Mouse (Mus musculus): ENCODE results near the gene Plxna2.
A peak's percentile ranks its signal among the peaks of the same experiment; 100 is the strongest.

Plxna2 gene

GRCm38 (mm10) chr1:194617918-194618317, at the start of gene Plxna2:
Gene Plxna2, plus strand, starts transcription at chr1:194618218.
- DNase-seq (ENCODE audit: low spot score) = no peak

DNA sequence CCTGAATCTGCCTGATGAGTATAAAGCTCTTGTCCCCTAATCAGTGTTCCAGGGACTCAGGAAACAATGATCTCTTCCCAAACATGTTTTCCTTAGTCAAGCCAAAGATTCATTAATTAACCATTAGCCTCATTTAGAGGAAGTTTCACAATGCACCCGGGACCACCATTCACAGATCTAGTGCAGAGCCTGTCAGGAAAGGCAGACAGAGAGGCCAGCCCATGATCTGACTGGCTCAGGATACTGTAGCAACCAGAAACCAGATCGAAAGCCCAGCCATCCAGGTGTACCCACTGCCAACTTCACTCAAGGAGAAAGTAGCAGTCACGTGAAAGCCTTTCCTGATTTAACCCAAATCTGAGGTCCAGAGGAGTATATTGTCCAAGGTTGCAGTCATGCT, 44.1 kb upstream of the Plxna2 start:
- no peak for DNase-seq (ENCODE audit: low spot score)

- DNase-seq (ENCODE audit: low spot score) = no peak
These were observed 39.7 kb upstream of the Plxna2 start for GRCm38 (mm10) chr1:194578270-194578669.

- no peak for DNase-seq (ENCODE audit: low spot score)
These were observed 37.5 kb upstream of the Plxna2 start for GRCm38 (mm10) chr1:194580539-194580938.

DNA sequence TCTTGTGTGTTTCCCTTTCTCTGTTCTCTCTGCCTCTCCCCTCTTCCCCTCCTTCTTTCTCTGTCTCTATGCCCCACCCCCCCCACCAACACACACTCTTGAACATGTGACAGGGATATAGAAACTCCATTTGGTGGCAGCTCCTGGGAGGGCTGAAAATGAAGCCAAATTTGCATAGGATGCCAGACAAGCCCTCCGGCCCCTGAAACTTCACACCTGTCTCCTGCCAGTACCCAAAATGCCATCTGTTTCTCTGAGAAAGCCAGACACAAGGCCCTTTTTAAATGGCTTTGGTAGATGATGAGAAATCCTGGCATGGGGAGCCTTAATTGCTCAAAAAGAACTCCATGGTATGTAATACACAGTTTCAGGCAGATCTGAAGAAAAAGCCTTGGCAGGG, 31.3 kb upstream of the Plxna2 start:
- DNase-seq (ENCODE audit: low spot score) = no peak

DNA sequence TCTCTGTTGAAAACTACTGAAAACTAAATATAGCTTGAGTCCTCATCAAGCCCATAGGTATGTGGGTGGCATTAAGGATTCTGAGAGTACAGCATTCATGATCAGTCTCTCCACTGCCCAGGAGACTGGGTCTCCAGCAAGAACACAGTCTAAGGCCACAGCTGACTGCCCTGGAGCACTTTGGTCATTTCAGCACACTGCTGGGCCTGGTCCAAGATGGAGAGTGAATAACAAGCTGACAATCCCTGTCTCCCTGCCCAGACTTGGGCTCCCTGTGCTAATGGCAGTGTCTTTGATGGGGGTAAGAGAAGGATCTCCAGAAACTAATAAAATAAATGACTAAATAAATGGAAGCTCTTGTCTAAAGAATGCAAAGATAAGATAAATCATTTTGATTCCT, 30.5 kb upstream of the Plxna2 start:
- DNase-seq (ENCODE audit: low spot score) = no peak

GRCm38 (mm10) chr1:194587956-194588668, 29.9 kb upstream of the Plxna2 start:
- DNase-seq (ENCODE audit: low spot score) = no peak

GRCm38 (mm10) chr1:194588711-194589451, 29.1 kb upstream of the Plxna2 start:
- no peak for DNase-seq (ENCODE audit: low spot score)

DNA sequence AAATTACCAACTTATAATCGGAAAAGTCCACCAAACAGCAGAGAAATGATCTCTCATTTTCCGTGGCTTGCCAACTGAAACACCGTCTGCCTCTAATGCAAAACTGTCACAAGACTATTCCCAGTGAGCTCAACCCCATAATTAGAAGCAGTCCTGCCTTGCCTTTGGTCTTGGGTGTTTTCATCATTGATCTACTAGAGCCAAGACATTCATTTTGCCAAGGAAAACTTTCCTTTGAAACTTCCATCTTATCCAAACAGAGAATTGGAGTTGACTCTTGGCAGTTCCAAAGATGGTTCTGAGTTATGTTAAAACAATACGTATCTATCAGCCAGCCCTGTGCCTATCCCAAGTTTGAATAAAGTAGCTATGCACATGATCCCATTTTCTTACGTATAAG, 24.9 kb upstream of the Plxna2 start:
- DNase-seq (ENCODE audit: low spot score) = no peak

- DNase-seq (ENCODE audit: low spot score) = no peak
These were observed 10.4 kb upstream of the Plxna2 start for GRCm38 (mm10) chr1:194607406-194608261.

DNA sequence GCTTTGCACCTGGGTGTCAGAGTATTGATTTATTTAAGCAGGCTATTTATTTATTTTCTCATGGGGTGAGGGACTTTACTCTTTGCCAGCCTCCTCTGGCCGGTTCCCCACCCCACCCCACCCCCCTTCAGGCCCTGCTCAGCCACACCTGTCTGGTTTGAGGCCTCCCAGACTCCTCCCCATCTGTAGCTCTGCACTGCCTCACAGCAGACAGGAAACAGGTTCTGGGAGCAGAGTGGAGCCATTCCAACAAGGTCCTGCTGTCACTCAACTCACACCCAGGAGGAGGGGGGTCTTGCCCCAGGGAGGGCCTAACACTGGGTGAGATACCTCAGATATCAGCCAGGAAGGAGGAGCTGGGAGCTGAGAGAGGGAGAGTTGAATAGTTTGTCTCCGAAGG, 7.5 kb upstream of the Plxna2 start:
- no peak for DNase-seq (ENCODE audit: low spot score)

- no peak for DNase-seq (ENCODE audit: low spot score)
These were observed 5.4 kb upstream of the Plxna2 start for GRCm38 (mm10) chr1:194612628-194613027.

DNA sequence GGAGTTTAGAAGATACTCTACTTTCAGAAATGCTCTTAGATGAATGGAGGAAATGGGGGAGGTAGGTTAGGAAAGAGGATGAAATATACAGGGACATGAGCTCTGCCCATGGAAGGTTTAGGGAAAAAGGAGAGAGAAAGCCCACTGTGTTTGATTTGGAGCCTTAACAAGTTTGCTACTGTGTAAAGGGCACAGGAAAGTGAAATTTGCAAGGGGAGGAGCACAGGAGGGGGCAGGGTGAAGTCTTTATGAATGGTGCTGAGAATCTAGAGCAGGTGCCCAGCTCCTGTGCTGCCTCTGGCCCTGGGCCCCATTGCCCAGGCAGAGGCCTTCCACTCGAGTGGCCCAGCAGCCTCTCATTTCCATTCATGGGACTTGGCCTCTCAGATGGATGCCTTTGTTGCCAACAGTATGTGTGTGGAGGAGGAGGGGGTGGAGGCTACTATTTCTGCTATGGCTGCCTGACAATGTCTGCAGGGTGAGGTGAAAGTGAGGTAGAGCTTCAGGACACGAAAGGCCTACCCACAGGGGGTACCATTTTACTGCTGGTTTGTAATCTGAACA, 4.7 kb upstream of the Plxna2 start:
- no peak for DNase-seq (ENCODE audit: low spot score)

GRCm38 (mm10) chr1:194613923-194614830, 3.8 kb upstream of the Plxna2 start:
- no peak for DNase-seq (ENCODE audit: low spot score)

- no peak for DNase-seq (ENCODE audit: low spot score)
These were observed 1.9 kb upstream of the Plxna2 start for GRCm38 (mm10) chr1:194616136-194616535.

DNA sequence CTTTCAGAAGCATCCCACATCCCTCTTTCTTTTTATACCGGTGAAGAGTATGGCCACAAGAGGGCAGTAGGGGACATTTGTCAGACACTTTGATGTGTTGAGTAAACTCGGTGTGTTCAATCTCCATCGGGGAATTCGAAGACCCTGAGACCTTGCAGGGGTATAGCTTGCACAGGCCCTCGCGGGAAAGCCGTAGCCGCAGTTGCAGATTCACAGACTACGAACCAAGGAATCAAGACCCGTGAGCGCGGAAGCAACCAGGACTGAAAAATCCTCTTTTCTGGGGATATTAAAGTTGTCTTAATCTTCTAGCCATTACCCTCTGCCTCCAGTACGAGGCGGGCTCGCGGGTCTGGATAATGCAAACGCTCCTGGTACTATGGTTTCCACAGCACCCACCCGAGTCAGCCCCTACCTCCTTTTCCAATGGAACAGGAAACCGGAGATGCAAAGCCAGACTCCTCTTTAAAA, 858 bp downstream of the Plxna2 start:
- DNase-seq (ENCODE audit: low spot score) = peak; percentile 91

DNA sequence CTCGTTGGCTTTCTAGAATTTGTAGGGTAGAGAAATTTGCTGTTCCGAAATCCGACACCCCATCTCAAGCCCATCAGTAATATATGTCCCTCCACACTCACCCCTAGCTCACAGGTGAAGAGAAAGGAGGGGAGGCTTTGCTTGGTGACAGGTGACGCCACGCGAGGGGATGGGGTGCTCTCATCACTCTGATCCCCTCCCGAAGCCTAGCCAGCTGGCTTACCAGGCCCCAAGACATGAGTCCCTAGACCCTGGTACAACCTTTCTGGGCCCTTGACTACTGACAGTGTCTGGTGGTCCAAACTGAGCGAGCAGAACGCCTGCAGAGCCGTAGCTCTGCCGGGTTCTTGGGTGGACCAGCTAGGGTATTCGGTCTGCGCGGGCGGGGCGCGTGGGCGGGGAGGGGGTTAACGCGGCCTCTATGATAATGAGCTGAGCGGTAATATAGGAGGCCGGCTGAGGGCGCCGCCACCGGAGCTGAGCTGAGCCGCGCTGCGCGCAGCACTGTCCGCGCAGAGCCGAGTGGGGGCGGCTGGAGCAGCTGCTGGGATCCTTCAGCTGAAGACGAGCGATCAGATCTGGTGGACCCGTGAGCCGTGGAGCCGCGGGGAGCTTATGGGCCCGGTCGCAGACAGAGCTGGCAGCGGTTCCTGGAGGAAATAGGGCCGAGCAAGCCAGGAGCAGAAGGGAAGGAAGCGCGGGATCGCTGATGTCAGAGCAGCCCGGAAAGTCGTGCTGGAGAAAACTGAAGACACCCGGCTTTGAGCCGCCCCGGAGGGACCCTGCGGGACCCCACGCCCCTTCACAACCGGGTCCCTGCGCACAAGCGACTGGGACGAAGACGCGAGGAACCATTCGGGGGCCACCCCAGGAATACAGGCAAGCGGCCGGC, 1.6 kb downstream of the Plxna2 start:
- DNase-seq (ENCODE audit: low spot score) = peak; percentile 56

GRCm38 (mm10) chr1:194620245-194620991, 2.4 kb downstream of the Plxna2 start:
- no peak for DNase-seq (ENCODE audit: low spot score)

- no peak for DNase-seq (ENCODE audit: low spot score)
These were observed 4.2 kb downstream of the Plxna2 start for GRCm38 (mm10) chr1:194622174-194622573.
